Mouse (Mus musculus) fat pad, adult 2 months (tissue): Measurements from ENCODE around the gene Gm20479.

ENCODE experiments used
- DNase-seq: peaks from one replicate; pipeline ENCODE4 v3.0.0-alpha.2; 2011; ENCODE audit warnings: low read depth, low spot score; ENCODE audit errors: extremely low read depth

The Gm20479 gene

GRCm38 (mm10) chr7:27314393-27314792 lies 42.8 kb downstream of the Gm20479 start:
- DNase-seq = no peak

GRCm38 (mm10) chr7:27311651-27312284 lies 45.5 kb downstream of the Gm20479 start:
- no peak for DNase-seq

GRCm38 (mm10) chr7:27310996-27311535 lies 46.2 kb downstream of the Gm20479 start:
- no peak for DNase-seq

- DNase-seq = no peak
Measured at GRCm38 (mm10) chr7:27310306-27310705, 46.9 kb downstream of the Gm20479 start.

- no peak for DNase-seq
Measured at GRCm38 (mm10) chr7:27309832-27310231, 47.4 kb downstream of the Gm20479 start.

- no peak for DNase-seq
Measured at GRCm38 (mm10) chr7:27308821-27309549, 48.2 kb downstream of the Gm20479 start.

GRCm38 (mm10) chr7:27307551-27307950 lies 49.7 kb downstream of the Gm20479 start:
- no peak for DNase-seq

GRCm38 (mm10) chr7:27306161-27307160 lies 50.8 kb downstream of the Gm20479 start:
- DNase-seq = no peak

- no peak for DNase-seq
Measured at GRCm38 (mm10) chr7:27305091-27305730, 52.0 kb downstream of the Gm20479 start.
